Mouse (Mus musculus) left cerebral cortex, postnatal 14 days (tissue): ENCODE results near the gene Nxnl1. TPM values are rescaled to one million over a fixed set of nuclear protein-coding genes. Genes with fewer than 3 reads are reported as not detected.

ENCODE experiments used
- DNase-seq, 2 experiments: peaks; one replicate each; pipeline ENCODE4 v3.0.0; 2021 to 2022; ENCODE audit warnings: low spot score in 2 of 2, mixed read lengths in 1 of 2
- intact Hi-C: fragments of 180-260 bp; cut with DNase I; formaldehyde crosslinking; loops from one replicate; pipeline ENCODE4 v1.15.1; 2025
- long read RNA-seq, 2 experiments: library from polyadenylated mRNA; stranded (forward); transcript quantifications; one replicate each; pipeline ENCODE4 v2.0.0; 2021
- total RNA-seq, 2 experiments: library from RNA; stranded (reverse); gene quantifications; 2 replicates each; pipeline ENCODE4 v1.2.3; 2021

Gene Nxnl1
- under 1 TPM in 1 of 2 experiments, not detected in 1; 0.15 TPM for total RNA-seq
- long read RNA-seq, experiment 1 = 0 reads
- long read RNA-seq, experiment 2 = 0 reads

DNA sequence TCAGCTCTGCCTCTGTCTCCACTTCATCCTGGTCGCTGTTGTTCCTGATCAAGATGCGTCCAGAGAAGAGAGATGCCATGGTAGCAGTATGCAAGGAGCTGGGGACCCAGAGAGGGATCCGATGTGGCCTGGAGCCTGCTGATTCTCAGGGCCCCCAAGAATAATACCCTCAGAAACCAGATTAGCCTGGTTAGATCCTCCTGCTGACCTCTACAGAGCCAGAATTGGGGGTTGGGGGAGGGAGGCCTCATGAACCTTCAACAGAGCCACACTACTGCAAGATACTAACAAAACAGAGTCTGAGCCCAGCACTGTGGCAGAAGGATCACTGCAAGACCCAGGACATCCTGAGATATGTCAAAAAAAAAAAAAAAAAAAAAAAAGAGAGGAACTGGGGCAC is at the start of gene Nxnl1:
TSS of gene Nxnl1 (minus strand) at position 101 of the 400 bp plus-strand sequence.
- intact Hi-C loops = no loop called here
- no peak for DNase-seq

DNA sequence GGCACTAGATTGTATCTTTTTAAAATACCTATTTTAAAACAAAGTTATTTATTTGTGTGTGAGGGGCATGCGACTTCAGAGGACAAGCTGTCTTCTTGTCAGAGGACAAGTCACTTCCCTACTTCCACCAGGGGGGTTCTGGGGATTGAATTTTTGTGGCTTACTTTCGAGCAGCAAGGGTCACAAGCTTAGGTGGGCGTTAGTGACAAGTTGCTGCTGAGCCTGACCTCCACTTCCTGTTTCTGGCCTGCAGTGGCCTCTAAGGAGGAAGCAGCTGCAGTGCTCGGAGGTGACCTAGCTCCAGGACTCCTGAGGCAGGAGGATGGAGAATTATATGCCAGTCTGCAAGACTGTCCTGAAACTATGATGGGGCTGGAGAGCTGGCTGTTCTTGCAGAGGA is 47.0 kb upstream of the Nxnl1 start:
- intact Hi-C loops = no loop called here
- peak in 1 of 2 experiments; percentile 42 for DNase-seq

DNA sequence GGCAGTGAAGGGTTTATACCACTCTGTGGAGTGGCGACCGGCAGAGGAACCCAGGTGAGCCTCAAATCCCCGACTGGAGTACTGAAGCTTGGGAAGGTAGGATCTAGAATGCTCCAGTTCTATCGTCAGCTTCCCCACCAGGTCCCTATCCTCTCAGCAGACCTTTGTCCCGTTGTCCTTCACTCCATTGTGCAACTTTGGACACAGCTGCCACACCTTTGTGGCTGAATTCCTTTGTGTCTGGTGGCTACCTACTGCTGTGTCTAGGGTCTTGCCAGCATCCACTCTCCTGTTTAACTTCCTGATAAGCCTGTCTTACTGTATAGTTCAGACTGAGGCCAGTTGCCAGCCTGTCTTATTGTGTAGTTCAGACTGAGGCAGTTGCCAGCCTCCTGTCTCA is 45.7 kb upstream of the Nxnl1 start:
- intact Hi-C loops = no loop called here
- no peak for DNase-seq

DNA sequence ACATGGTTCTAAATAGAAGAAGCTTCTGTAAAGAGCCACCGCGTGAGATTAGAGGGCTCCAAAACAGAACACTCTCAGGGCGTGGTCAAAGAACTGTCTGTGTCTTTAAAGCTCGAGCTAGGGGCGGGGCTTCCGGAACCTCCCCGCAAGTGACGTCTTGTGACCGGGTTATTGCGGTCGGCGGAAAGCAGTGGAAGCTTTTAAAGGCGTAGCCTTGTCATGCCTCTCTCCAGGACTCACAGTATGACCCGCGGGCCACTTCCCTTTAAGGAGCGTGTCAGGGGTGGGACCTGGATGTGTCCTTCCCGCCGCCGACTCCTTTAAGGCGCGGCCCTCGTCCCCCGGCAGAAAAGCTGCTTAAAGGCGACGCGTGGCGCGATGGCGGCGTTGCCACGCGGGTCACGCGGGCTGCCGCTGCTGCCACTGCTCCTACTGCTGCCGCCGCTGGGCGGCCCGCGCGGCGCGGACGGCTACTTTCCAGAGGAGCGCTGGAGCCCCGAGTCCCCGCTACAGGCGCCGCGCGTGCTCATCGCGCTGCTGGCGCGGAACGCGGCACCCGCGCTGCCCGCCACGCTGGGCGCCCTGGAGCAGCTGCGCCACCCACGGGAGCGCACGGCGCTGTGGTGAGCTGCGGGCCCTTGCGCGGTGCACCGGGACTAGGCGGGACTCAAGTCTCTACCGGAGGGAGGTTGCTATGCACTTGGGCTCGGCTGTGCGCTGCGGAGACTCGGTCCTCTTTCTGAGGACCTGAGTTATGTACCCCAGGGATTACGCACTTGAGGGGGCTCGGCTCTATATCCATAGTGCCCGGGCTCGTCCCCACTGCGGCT is 44.6 kb upstream of the Nxnl1 start, which contains the start of gene Colgalt1:
TSS of gene Colgalt1 (plus strand) at position 177 of the 830 bp plus-strand sequence.
- intact Hi-C loops = loop anchor here (1.0 kb wide), 1 partner anchor 18 kb away; no protein-coding TSS in a partner anchor
- DNase-seq = peak; percentile 97 to 99

DNA sequence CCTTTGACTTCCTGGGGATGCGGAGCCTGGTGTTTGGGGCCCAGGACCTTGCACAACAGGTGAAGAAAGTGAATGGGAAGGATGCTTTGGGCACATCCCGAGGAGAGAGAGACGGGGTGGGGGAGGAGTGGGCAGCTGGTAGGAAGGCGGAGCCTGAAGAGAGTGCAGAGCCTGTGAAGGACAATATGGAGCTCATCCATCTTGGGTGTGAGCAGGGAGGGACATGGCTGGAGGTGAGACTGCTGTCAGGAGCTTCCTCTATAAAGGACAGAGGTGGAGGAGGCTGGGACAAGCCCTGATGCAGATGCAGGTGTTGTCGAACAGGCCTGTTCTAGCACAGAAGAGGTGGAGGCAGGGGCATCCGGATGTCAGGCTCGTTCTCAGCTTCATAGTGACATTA is 37.6 kb upstream of the Nxnl1 start:
- intact Hi-C loops = loop anchor here (5.0 kb wide), 1 partner anchor 162 kb away; no protein-coding TSS in a partner anchor
- no peak for DNase-seq

DNA sequence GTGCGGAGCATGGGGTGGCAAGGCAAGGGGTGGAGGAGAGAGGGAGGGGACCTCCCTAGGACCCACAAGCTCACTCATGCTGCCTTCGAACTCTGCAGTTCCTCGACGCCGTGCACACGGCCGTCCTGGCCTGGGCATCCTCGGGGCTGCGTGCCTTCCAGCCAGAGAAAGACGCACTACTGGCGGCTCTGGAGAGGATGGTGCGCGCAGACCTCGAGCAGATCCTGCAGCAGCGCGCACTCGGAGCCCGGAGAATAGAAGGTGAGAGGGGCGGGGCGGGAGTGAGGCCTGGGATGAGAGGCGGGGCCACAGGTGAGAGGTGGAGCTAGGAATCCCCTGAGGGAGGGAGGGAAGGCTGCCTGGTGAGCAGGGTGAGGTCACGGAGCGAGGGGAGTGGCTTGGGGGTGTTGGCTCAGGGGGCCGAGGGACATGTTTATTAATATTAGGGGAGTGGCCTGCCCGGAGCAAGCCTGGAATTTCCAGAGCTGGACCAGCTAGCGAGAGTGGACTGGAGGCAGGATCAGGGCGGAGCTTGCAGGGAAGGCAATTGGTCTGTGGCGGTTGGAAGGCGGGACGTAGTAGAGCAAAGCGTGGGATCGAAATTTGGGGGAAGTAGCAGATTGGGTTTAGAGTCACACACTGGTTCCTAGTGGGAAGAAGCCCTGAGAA is 36.4 kb upstream of the Nxnl1 start:
- DNase-seq = peak in 1 of 2 experiments; percentile 53
- intact Hi-C loops = loop anchor here (5.0 kb wide), 1 partner anchor 160 kb away; no protein-coding TSS in a partner anchor

DNA sequence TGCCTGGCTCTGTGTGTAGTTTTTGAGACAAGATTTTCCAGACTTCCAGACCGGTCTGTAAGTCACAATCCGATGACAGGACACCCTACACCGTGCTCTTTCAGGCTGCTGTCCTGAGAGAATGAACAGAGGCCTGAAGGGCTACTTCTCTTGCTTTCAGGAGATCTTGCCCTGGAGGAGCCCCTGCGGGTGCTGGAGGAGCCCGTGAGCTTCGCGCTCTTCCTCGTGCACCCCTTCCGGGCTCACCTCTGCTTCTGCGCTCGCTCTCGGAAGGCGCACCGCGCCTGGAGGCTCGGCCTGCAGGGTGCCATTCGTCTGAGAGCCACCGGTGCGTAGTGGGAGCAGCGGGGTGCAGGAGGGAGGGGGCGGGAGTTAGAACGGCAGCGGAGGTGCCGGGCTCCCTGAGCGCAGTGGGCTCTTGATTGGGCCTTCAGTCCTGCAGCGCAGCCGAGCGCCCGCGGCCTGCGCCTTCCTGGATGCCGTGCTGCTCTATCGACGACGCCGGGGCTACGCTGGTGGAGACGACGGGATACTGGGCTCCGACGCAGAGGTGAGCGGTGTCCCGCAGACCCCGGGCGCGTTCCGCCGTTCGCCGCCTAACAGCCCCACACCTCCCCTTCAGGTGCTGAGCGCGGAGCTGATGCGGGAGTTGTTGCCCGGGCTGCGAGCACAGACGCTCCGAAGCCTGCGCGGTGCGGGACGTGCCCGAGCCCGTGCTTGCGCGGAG is 35.7 kb upstream of the Nxnl1 start:
- no peak for DNase-seq
- intact Hi-C loops = loop anchor here (5.0 kb wide), 1 partner anchor 160 kb away; no protein-coding TSS in a partner anchor

DNA sequence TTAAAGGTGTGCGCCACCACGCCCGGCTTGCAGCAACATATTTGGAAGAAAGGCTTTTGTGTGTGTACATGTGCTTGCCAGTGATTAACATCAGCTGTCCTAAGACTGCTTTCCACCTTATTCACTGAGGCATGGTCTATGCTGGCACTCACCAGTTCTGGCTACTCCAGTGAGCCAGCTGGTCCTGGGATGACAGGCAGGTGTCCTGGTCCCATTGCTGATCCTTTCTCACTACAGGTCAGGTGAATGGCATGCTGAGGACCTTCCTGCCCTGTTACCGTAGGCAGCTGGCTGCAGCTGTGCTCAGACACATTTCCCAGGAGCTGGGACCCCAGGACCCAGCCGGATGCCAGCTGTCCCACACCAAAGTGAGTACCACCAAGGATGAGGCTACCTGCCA is 32.4 kb upstream of the Nxnl1 start:
- intact Hi-C loops = no loop called here
- DNase-seq = no peak

DNA sequence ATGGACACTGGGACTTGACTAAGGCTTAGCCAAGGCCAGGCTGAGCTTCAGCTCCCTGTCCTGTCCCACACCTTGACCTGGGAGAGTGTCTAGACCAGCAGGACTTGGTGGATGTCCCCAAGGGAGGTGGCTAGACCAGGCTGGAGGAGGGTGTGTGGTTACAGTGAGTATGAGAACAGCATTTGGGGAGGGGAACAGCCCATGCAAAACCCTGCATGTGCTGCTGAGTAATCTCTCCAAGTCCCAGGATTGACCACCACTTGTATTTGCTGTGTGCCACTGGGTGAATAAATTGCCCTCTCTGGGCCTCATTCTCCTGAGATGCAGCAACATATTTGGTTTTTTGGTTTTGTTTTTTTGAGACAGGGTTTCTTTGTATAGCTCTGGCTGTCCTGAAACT is 32.0 kb upstream of the Nxnl1 start:
- DNase-seq = no peak
- intact Hi-C loops = no loop called here

DNA sequence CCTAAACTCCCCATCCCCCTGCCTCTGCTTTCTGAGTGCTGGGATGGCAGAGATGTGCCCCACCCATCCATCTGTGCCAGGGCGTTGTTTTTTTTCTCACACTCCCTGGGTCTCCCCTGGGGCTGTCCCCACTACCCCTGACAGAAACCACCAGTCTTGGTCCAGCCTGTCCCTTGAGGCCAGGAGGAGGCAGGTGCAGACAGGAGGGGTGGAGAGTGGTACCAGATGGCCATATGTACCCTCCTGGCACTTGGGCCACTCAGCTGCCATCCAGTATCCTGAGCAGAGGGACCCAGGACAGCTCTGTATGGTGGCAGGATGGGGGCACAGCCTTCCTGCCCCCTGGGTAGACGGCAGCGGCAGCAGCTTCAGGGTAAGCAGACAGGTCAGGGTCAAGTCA is 31.1 kb upstream of the Nxnl1 start, which contains the start of gene Fam129c:
TSS of gene Fam129c (plus strand) at position 198 of the 400 bp plus-strand sequence.
- intact Hi-C loops = no loop called here
- no peak for DNase-seq

DNA sequence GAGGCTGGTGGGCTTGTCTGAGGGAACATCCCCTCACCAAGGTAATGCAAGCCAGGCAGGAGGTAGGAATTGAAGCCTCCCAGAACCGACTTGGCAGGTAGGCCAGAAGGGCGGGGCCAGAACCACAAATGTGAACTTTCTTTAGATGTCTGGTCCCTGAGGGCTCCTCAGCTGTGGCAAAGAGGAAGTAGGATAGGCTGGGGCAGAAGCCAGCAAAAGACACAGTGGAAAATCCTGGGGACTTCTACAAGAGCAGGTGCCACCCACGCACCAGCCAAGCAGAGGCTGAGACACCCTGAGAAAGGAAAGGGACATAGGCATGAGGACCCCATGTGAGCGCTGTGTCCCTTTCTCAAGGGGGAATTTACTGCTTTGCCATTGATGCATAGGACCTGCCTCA is 30.4 kb upstream of the Nxnl1 start:
- no peak for DNase-seq
- intact Hi-C loops = no loop called here

DNA sequence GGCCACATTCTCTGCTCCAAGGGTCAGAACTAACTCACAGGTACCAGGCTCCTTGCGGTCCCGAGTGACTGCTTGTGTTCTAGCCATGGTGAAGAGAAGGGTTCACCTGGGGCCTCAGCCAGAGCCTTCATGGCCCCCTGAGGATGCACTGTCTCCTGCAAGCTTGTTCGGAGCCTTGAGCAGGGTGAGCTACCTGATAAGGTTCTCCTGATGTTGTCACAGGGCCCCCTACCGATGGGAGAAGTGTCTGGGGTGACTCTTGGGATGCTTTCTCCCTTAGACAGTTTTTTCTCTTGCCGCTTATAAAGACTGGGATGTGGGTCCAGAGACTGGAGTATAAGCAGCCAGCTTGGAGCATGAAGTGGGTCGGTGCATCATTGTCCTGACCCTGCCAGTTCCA is 30.0 kb upstream of the Nxnl1 start:
- intact Hi-C loops = no loop called here
- no peak for DNase-seq

DNA sequence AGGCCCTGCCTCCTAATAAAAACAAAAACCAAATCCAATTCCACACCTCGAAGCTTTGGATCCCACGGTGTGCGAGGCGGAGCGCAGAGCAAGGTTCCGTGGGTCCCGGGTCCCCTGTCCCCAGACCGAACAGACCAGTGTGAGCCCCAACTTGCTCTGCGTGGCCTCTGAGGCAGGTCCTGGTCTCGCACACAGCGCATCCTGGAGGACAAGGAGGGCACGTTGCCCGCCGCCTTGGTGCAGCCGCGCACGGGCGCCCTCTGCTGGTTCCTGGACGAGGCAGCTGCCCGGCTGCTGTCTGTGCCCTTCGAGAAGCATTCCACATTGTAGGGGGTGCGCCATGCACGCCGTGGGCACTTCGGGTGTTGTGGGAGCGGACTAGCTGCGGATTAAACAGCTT is 29.5 kb upstream of the Nxnl1 start:
- intact Hi-C loops = no loop called here
- peak; percentile 91 for DNase-seq

DNA sequence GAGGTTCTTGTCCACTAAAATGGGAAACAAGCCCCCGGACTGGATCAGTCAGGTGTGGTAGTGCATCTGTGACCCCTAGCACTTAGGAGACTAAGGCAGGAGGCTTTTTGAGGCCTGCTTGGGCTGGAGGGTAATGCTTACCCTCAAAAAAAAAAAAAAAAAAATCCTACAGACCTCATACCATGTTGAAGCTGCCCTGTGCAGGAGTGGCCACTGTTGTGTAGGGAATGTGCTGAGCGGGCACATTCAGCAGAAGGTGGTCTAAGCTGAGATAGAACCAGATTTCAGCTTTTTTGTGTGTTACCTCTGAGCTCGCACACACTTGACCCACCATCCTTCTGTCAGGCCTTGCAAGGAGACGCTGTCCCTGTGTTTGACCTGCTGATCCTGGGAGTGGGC is 27.9 kb upstream of the Nxnl1 start:
- no peak for DNase-seq
- intact Hi-C loops = no loop called here

DNA sequence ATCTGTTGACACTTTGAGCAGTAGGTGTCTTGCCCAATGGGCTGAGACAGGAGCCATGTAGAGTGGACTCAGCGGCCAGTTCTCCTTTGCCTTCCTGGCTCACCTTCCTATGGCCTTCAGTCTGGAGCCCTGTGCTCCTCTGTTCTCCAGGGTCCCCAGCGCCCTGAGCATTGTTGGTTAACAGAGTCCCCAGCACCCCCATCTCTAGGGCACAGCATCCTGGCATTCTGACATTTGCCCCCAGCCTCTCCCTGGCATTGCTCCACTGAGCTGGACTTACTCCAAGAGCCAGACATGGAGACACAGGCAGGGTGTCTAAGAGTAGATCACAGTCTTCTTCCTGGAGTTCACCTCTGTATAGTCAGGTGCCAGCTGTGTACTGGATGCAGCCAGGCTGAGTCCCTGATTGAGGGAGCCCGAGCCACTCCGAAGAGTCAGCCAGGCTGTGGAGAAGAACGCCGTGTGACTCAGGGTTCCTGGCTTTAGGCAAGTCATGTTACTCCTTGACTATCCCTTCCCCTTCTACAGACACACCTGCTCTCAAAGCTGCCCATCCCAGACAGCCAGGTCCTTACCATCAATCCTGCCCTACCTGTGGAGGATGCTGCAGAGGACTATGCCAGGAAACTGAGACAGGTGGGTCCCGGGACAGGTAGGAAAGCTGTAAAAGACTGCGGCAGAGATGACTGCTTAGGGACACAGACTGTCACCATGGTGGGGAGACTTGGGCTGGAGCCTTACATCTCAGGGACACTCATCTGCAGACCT is 27.3 kb upstream of the Nxnl1 start:
- intact Hi-C loops = loop anchor here (2.0 kb wide), 1 partner anchor 31 kb away; no protein-coding TSS in a partner anchor
- no peak for DNase-seq

DNA sequence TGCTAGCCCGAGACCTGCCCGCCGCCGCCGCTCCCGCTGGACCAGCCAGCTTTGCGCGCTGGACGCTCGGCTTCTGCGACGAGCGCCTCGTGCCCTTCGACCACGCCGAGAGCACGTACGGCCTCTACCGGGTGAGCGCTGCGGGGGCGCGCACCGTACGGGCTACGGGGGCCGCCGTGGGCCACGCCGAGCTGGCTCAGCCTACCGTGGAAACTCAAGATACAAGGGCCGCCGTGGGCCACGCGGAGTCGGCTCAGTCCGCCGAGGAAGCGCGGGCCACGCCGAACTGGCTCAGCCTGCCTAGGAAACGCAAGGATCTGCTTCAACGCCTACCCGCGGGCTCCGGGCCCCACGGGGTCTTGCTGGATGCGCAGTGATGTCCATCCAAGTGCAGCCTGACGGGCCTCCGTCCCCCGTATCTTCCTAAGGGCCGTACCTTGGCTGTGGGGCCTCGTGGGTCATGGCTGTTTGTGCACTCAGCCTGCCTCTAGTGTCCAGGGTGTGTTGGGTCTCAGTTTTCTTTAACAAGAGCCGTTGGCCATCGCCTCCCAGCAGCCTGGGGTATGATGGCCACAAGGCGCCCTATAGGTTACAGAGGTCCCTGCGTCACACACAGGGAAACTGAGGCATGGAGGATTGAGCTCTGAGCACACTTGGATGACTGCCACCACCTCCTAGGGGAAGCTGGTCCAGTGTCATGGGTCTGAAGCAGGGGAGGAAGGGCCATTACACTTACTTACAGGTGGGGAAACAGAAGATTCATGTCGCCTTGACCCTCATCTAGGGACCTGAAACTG is 26.2 kb upstream of the Nxnl1 start:
- DNase-seq = peak; percentile 74 to 88

DNA sequence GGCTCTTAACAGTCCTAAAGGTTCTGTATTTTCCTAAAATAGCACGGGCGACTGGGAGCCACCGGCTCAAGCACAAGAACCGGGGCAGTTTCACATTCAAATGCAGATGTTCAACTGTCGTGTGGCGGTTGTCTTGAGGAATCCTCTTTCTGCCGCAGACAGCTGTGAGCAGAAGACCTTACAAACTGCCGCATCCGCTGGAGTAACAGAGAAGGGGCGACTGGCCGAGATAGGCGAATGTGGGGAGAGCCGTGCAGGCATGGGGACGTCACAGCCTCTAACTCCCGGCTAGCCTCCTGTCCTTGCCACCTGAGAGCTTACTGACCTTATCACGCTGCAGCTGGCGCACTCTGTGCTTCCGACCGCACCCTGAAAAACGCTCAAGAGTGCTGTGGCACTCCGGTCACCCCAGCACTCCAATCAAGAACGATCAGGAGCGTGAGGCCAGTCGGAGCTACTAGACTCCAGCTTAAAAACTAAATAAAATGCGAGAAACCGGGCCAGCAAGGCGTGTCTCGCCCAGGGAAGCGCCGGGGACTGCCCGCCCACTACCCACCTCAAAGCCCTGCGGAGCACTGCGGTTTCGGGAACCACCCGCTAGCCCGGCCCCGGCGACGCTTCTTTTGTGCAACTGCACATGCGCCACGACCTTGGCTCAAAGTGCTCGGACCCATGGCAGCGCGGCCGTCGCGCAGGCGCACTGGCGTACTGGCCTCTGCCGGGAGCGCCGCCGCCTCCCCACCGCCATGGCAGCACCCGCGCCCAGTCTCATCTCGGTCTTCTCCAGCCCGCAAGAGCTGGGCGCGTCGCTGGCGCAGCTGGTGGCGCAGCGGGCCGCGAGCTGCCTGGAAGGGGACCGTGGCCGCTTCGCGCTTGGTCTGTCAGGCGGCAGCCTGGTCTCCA is 25.3 kb upstream of the Nxnl1 start, which contains the start of gene Pgls:
TSS of gene Pgls (plus strand) at position 706 of the 903 bp plus-strand sequence.
- intact Hi-C loops = loop anchor here (2.0 kb wide), 1 partner anchor 29 kb away; no protein-coding TSS in a partner anchor

More for the DNA sequence above, 26.2 kb upstream of the Nxnl1 start:
- intact Hi-C loops = loop anchor here (2.0 kb wide), 1 partner anchor 30 kb away; no protein-coding TSS in a partner anchor

More for the DNA sequence above, 25.3 kb upstream of the Nxnl1 start, which contains the start of gene Pgls:
- DNase-seq = peak; percentile 94 to 98
